Mouse (Mus musculus): Measurements from ENCODE around the gene Hdlbp. TPM values are rescaled to one million over a fixed set of nuclear protein-coding genes. Genes with fewer than 3 reads are reported as not detected.
A peak's percentile ranks its signal among the peaks of the same experiment; 100 is the strongest.
"Not testable (repeated sequence)": the region's sequence is repeated elsewhere in the genome, so short reads cannot be mapped to it uniquely, and the experiment has no call there.

The Hdlbp gene
- total RNA-seq (2015; ENCODE audit: low replicate concordance) (38.5 and 57.5 TPM in 2 replicates), total RNA-seq (2017; ENCODE audit: low replicate concordance) (37.7 and 44.2 TPM in 2 replicates)

DNA sequence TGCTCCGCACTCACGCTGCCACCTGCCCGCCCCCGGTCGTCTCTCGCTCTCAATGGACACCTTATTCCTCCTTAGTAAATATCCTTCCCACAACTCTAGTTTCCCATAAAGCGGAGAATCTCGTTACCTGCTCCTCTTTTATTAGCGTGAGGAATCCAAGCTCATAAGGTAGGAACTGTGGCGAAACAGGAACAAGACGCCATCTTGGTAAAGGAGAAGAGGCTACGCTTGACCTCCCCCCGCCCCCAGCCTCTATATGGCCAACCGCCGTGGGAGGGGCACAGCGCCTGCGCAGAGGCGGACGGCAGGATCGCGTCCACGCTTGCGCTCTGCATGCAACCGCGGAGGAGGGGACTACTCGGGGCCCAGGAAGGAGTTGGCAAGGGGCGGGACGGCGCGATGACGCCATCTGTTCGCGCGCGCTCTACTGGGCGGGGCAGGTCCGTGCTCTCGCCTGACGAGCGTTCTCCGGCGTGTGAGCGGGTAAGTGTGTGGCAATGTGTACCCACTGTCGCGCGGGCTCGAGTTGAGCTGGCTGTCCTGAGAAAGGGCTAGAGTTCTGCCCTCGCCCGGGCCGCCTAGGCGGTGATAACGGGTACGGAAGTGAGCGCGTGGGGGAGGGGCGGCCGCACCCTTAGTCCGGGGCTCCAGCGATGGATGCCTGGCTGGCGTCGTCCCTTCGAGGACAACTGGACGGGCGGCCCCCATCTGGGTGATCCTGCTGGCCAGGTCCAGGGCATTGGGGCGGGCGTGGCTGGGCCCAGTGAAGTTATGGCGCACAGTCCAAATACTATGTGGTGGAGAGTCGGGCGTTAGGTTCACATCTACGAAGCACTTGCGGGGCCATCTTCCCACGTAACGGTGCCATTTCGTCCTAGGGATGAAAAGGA, at the start of gene Hdlbp:
TSS of gene Hdlbp (minus strand) at position 230 of the 890 bp plus-strand sequence.
- peak; percentile 86 for ATAC-seq (replicated peaks; ENCODE audit: low FRiP score, poor library complexity, severe bottlenecking)

DNA sequence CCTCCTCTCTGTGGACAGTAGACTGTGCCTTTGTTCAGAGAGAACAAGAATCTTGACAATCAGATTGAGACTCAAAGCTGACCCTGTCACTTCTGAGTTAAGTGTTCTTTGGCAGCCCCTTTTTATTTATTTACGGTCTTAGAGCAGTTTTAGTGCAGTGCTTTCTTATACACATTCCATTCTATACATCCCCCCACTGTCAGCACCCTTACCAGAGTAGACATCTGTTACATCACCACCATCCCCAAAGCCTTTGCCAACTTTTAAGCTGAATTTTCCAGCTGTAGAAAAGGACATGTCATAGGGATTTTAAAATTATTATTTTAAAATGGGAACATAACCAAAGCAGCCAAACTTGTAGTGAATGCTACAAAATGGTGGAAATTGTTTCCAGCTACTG, 43.7 kb upstream of the Hdlbp start:
- no peak for ATAC-seq (replicated peaks; ENCODE audit: low FRiP score, poor library complexity, severe bottlenecking)

DNA sequence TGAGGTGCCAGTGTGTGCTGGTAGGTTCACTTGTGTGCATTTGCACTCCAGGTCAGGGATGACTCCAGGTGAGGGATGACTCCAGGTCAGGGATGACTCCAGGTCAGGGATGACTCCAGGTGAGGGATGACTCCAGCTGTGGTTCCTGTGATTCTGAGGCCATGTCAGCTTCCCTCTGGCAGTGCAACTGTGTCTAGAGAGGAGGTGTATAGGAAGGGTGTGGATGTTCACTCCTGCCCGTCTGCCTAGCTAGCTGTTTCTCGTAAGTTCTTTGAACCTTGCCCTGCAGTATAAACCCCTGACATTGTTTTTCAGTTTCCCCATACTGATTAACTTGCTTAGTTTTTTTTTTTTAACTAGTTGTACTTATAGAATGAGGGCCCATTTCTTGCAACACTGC, 42.9 kb upstream of the Hdlbp start:
- ATAC-seq (replicated peaks; ENCODE audit: low FRiP score, poor library complexity, severe bottlenecking), result no peak

DNA sequence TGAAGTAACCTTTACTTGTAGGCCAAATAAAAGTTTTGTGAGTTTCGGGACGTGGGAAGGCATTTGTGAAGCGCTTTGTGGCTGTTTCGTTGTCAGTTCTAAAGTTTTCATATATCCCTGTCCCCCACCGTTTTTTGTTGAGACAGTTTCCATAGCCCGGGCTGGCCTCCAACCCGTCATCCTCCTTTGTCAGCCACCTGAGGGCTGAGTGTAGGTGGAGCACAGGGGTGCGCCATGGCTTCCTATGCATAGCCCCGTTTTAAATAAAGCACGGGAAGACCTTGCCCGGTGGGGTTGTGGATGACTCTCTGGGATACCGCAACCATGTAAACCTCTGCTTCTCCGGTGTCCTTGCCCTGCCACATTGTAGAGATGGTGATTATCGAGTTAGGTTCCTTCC, 34.6 kb upstream of the Hdlbp start:
- ATAC-seq (replicated peaks; ENCODE audit: low FRiP score, poor library complexity, severe bottlenecking), result no peak

DNA sequence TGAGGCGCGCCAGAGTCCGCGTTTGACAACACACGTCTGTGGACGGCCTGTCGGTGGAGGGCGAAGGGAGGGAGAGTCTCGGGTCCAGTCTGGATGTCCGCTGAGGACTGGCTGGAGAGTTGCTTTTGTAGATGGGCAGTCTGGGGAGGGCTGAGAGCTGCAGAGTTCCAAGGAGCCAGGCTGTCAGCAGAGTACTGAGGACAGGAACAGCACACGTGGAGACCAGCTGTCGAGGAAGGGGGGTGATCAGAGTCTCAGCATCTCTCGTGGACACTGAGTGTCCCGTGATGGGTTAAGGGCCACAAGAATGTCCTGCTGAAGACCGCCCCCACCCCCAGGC, 33.7 kb upstream of the Hdlbp start:
- ATAC-seq (replicated peaks; ENCODE audit: low FRiP score, poor library complexity, severe bottlenecking), result peak; percentile 12

DNA sequence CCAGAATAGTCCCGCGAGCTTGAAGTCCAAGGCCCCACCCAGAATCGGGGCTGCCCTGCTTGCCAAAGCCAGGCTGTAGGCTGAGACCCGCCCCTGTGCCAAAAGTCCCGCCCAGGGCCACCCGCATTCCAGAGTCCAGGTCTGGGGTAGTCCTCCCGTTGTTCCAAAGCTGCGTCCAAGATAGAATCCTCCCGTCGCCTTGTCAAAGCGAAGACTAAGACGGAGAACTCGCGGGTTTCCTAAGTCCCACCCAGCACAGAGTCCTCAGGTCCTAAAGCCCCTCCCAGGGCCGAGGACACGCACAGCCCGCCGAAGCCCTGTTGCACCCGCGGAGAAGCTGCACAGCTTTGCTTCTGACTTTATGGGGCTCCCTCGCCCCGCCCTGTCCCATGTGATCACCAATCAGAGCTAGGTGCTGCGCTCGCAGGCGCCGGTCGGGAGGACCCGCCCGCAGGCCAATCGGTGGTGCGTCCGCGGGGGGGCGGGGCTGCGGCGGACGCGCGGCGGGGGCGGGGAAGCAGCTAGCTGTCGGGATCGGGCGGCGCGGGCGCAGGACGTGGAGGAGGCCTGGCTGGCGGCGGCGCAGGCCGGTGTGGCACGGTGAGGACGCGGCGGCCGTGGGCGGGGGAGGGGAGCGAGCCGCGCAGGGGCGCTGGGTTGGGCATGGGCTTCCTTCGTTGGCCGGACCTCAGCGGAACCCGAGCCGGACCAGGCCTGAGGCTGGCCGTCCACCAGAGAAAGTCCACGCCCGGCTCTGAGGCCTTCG, 33.2 kb upstream of the Hdlbp start, which contains the start of gene Farp2:
TSS of gene Farp2 (plus strand) at position 495 of the 766 bp plus-strand sequence.
- ATAC-seq (replicated peaks; ENCODE audit: low FRiP score, poor library complexity, severe bottlenecking), result peak; percentile 97

DNA sequence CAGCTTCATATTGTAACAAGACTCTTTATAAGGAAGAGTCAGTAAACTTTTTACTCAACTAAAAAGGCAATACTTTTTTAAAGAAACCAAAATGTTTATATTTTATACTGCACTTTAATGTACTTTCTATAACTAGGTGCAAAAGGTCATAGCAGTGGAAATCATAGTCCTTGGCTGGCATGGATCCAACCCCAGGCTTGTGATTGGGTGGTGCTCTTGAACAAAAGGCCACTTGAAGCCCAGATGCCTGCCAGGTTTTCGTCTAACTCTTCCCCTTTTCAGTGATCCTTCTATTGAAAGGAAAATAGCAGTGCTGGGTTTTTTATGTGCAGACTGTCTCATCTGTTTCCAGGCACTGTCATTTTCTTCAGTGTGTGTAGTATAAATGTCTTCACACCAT, 30.0 kb upstream of the Hdlbp start:
- not testable (repeated sequence) for ATAC-seq (replicated peaks; ENCODE audit: low FRiP score, poor library complexity, severe bottlenecking)

DNA sequence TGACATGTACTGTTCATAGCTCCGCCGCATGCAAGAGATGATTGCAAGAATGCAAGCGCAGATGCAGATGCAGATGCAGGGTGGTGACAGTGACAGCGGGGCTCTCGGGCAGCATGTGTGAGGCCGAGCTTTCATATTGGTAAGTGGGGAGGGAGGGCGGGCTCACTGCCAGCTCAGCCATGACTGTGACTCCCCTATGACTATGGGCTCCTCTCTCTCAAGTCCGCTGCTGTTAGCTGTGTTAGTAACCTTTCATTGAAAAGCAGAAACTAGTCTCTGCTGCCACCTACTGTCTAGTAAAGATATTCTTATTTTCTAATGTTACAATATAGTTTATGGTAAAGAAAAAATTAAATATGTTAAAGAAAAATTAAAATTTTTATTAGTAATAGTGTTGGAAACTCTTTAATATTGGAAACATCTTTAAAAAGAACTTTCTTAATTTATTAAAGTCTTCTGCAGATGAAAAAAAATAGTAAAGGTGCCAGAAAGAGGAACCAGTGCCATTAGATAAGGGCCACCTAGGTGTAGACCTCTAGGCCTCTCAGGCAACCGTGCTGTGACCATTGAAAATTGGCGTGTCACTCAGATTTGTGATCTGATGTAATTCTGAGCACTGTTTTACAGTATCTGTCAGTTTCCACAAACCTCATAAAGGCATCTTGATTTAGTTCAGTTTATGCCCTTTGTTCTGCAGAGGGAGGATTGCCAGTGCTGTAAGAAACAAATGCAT, 28.5 kb upstream of the Hdlbp start:
- ATAC-seq (replicated peaks; ENCODE audit: low FRiP score, poor library complexity, severe bottlenecking), result no peak

DNA sequence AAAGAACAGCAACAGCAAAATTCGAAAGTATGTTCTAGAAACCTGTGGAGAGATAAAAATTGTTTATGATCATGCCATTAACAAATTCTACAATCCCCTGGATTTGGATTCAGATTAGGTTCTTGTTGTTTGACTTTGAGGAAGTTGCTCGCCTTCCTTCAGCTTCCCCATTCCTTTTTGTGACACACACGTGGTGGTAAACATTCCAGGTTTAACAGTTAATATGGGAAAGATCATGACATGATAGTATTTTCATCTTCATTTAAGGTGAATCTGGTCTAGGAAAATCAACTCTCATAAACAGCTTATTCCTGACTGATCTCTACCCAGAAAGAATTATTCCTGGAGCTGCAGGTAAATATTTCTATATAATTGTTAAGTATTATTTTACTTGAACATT, 16.7 kb upstream of the Hdlbp start:
- ATAC-seq (replicated peaks; ENCODE audit: low FRiP score, poor library complexity, severe bottlenecking), result no peak

DNA sequence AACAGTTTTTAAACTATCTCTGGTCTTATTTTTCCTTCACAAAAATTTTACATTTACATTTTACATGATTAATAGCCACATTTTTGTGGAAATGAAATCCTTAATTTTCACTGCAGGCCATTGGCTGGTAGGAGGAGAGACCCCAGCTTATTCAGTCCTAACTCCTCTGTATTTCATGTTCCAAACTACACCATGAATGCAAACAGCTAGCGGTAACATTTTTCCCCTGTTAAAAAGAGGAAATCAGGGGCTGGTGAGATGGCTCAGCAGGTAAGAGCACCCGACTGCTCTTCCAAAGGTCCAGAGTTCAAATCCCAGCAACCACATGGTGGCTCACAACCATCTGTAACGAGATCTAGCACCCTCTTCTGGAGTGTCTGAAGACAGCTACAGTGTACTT, 7.7 kb upstream of the Hdlbp start:
- ATAC-seq (replicated peaks; ENCODE audit: low FRiP score, poor library complexity, severe bottlenecking), result not testable (repeated sequence)

DNA sequence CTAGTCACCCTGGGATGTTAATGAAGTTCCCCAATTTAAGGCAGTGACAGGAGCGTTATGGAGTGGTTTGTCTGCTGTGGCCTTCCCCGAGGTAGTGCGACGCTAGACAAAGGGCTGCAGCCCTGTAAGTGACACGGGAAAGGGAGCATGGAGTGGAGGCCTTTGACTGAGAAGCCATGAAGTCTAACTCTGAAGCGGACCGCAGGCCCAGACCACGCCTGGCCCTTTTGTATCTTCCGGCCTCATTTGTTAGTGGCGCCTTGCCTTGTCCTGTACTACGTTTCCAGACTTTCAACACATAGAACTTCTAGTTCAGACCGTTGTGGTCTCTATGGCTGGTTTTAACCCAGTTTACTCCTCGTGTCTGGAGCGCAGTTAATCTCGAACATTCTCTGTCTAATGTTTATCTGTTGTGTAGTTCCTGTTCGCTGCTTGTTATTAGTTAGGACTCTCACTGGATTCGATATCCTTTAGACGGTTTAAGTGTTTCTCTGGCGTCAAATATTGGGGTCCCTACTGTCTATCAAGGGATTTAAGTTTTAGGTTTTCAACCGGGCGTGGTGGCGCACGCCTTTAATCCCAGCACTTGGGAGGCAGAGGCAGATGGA, 965 bp upstream of the Hdlbp start:
- ATAC-seq (replicated peaks; ENCODE audit: low FRiP score, poor library complexity, severe bottlenecking), result peak; percentile 27

DNA sequence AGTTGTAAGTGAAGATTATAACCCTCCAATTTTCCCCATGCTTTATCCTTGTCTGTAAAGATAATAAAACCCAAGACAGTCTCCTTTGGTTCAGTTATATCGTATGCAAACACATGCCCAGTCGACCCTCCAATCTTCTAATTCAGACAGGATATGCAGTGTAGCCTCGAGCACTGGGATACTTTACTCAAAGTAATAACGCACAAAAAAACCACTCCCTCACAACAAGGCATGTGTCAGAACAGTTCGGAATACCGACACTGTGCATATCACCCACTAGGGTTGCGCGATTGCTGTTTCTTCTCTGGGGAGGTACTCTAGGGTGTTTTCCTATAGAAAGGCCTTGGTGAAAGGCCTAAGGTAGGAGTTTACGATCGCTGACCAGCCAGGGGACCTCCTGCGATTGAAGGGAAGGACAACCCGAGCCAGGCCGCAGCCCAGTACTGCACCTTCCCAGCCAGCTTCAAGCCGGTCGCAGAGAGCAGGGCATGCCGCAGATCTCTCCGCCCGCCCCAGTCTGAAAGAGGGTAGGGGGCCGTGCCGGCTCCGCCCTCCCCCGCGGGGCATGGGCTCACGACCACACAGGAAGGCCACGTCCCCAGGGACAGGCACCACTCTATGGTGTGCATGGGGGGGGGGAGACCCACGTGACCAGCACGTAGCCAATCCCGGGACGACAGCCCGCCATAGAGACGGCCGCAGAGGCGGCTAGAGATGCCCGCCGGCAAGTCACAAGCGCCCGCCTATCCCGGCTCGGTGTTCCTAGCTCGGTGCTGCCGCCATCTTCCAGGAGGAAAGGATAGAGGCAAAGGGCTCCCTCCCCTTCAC, 643 bp downstream of the Hdlbp start:
- peak; percentile 87 for ATAC-seq (replicated peaks; ENCODE audit: low FRiP score, poor library complexity, severe bottlenecking)

DNA sequence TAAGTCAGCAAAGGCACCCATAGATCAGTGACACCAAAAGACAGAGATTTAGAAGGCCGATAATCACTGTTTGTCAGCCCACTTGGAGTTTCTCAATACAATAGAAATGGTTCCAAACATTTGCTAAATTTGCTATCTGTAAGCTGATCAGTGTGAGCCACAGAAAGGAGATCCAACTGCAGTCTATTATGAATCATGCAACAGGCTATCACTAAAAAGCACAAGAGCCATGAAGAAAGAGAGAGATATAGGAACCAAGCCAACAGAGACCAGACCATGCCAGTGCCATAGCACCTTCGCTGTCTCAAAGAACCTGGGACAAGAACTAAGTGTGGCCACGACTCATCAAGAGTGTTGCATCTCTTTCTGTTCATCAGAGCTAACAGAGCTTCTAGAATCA, 2.9 kb downstream of the Hdlbp start:
- no peak for ATAC-seq (replicated peaks; ENCODE audit: low FRiP score, poor library complexity, severe bottlenecking)

DNA sequence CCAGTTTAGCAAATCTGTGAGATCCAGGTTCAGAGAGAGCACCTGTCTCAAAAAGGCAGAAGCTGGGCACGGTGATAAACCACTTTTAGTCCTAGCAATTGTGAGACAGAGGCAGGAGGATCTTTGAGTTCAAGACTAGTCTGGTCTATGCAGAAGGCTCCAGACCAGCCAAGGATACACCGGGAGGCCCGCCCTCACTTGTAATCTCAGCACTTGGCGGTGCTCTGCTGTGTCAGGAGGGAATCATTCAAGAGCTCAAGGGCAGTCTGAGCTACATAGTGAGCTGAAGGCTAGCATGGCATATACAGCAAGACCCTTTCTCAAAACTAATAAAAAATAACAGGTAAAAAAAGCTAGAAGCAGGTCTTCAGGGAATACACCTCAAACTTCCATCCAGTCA, 10.0 kb downstream of the Hdlbp start:
- no peak for ATAC-seq (replicated peaks; ENCODE audit: low FRiP score, poor library complexity, severe bottlenecking)

DNA sequence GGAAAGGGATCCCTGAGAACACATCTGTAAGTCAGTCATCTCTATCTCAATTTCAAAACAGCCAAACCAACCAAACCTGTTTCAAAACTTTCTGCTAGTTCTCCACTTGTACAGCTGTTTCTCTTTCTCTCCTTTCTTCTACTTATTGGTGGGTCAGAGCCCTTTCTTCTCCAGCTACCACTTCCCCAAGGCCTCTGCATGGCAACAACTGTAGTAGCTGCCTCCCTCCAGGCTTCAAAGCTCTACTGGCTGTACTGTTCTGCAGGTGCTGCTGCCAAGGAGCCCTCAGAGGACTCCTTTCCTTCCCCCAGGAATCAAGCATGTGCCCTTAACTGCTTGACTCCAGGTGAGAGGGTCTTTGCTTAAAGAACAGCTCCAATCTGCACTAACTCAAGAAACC, 12.9 kb downstream of the Hdlbp start:
- ATAC-seq (replicated peaks; ENCODE audit: low FRiP score, poor library complexity, severe bottlenecking), result no peak

DNA sequence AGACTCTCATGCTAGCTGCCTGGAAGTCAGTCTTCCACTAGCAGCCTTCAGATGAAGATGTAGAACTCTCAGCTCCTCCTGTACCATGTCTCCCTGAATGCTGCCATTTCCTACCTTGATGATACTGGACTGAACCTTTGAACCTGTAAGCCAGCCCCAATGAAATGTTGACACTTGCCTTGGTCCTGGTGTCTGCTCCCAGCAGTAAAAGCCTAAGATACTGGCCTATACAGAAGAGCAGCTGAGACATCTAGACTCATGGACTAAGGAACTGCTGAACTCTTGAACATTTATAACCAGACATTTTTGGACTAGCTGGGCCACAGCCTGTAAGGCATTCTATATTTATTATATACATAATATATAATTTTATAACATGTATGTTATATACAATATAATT, 13.5 kb downstream of the Hdlbp start:
- no peak for ATAC-seq (replicated peaks; ENCODE audit: low FRiP score, poor library complexity, severe bottlenecking)

DNA sequence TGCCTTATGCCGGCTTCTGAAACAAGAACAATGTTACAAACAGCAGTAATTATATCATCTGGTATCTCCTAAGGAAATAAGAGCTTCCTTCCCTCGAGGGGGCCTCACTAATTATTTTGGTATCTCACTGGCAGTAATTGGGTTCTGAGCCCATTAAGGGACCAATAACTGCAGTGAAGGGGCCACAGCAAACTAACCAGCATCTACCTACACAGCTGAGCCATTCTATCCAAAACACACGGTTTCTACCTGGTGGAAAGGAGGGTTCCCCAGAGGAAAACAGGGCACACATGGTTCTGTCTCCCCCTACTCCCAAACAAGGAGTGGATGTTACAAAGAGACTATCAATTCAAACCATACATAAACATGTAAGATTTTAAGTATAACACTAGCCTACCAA, 19.5 kb downstream of the Hdlbp start:
- ATAC-seq (replicated peaks; ENCODE audit: low FRiP score, poor library complexity, severe bottlenecking), result no peak

DNA sequence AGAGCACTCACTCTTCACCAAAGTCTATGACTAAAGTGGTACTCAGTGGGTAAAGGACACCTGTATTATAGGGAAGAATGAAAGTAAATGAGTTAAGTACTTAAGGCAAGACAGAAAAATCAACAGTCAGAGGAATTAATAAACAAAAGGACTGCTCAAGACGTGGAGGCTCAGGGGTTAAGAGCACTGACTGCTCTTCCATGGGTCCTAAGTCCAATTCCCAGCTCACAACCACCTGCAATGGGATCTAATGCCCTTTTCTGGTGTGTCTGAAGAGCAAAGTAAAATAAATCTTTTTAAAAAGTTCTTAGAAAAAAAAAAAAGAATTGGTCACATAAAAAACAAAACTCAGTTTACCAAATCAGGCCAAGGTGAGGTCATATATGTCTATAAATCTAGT, 20.3 kb downstream of the Hdlbp start:
- no peak for ATAC-seq (replicated peaks; ENCODE audit: low FRiP score, poor library complexity, severe bottlenecking)

DNA sequence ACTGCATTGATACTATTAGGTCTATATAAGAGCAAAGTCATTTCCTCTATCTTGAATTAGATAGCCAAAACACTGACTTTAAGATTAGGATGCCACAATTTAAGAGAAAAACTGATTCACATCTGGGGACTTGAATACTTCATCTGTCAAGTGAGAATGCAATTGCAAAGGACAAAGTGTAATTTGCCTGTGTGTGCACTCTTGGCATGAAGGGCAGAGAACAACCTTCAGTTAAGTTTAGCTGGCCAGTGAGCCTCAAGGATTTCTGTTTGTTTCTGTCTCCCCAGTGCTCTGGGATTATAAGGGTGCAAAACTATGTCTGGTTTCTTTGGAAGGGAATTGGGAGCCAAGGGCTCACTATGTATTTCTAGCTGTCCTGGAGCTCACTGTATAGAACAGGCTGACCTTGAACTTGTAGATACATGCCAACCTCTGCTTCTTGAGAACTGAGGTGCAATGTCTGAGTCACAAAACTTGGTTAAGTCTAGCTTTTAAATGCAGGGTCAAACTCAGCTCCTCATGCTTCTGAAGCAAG, 24.8 kb downstream of the Hdlbp start:
- no peak for ATAC-seq (replicated peaks; ENCODE audit: low FRiP score, poor library complexity, severe bottlenecking)
